Mouse (Mus musculus): Measurements from ENCODE around the gene Creg2. TPM values are rescaled to one million over a fixed set of nuclear protein-coding genes. Genes with fewer than 3 reads are reported as not detected.

Gene Creg2
- total and polyA plus RNA-seq, 2 experiments from 2014 or later, result 15.7 to 17.6 TPM

DNA sequence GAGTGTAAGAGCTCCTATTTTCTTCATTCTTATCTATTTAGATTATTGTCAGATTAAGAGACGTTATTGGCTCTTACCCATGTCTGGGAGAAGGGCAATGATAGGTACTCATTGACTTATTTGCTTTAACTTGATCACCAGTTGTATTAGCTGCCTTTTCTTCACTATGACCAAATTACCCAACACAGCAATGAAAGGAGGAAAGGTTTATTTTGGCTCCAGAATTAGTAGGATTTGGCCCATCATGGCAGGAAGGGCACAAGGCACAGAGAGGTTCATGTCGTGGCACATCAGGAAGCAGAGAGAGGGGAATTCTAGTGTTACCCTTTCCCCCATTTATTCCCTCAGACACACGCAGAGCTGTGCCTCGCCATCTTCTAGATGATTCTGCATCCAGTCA, 1.8 kb upstream of the Creg2 start:
- Histone ChIP-seq H3K9ac (replicated peaks; ENCODE audit: low read length) (no peak overlapping the region), H3K27me3 (ENCODE audit: insufficient read depth, low read length) (no peaks in the 10 kb centered on the region), H3K4me3 (ENCODE audit: low read length) (no peak overlapping the region), H3K36me3 (ENCODE audit: insufficient read depth, low read length) (no peaks in the 10 kb centered on the region), H3K9me3 (ENCODE audit: low read length) (no peaks in the 10 kb centered on the region), H3K4me2 (ENCODE audit: low read depth, low read length) (no peak overlapping the region), H3K4me1 (ENCODE audit: insufficient read depth, low read length) (peaks cover 3% of the 10 kb centered on the region; the same call in 1 of the 2 replicates), H3K27ac (no peak overlapping the region)
- no peak for TF ChIP-seq CTCF (IDR thresholded peaks at IDR 0.05; ENCODE audit: low read depth)
- WGBS, result 84% methylated on average over 4 of the region's 4 CpGs
- DNase-seq (ENCODE audit: low spot score), result no peak
- ATAC-seq, result no peak

DNA sequence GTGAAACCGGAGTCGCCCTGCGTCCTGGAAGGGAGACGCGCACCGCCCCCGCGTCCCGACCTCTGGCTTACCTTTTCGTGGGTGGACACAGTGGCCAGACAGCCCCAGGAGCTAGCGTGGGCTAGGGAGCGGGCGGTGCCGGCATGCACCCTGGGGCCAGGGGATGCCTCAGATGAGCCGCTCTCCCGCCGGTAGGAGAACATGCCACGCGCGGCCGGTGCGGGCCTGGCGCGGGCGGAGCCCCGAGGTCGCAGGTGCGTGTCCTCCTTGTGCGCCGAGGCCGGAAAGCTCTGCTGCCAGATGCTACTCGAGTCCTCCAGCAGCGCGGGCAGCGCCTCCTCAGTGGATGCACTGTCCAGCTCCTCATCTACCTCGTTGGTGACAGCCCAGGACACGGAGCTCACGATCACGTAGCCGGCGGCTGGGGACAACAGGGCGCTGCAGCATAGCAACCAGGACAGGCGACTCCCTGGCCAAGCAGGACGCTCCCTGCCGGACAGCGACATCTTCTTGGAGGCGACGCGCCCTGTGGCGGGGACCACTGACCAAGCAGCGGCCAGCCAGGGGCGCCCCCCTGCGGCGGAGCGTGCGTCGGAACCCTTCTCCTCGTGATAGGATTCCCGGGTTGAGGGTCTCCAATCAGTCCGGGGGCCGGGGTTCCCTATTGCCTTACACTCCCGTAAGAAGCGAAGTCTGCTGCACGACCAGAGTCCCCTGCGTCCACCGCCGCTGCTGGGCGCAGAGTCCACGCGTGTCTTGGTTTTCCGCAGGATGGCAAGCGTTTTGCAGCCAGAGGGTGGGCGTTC, 636 bp downstream of the Creg2 start:
- peak overlapping the region; percentile 62 for H3K9ac ChIP-seq (replicated peaks; ENCODE audit: low read length)
- no peaks in the 10 kb centered on the region for H3K27me3 ChIP-seq (ENCODE audit: insufficient read depth, low read length)
- DNase-seq (ENCODE audit: low spot score), result peak; percentile 86
- under 1% methylated on average over 73 of the region's 73 CpGs for WGBS
- peak overlapping the region; percentile 79 for H3K27ac ChIP-seq
- ATAC-seq, result peak; percentile 80
- H3K4me2 ChIP-seq (ENCODE audit: low read depth, low read length), result peak overlapping the region; percentile 98
- peak overlapping the region; percentile 67 for H3K4me3 ChIP-seq (ENCODE audit: low read length)
- no peaks in the 10 kb centered on the region for H3K9me3 ChIP-seq (ENCODE audit: low read length)
- no peaks in the 10 kb centered on the region for H3K36me3 ChIP-seq (ENCODE audit: insufficient read depth, low read length)
- H3K4me1 ChIP-seq (ENCODE audit: insufficient read depth, low read length), result peaks cover 8% of the 10 kb centered on the region
- TF ChIP-seq CTCF (IDR thresholded peaks at IDR 0.05; ENCODE audit: low read depth), result peak; percentile 78

DNA sequence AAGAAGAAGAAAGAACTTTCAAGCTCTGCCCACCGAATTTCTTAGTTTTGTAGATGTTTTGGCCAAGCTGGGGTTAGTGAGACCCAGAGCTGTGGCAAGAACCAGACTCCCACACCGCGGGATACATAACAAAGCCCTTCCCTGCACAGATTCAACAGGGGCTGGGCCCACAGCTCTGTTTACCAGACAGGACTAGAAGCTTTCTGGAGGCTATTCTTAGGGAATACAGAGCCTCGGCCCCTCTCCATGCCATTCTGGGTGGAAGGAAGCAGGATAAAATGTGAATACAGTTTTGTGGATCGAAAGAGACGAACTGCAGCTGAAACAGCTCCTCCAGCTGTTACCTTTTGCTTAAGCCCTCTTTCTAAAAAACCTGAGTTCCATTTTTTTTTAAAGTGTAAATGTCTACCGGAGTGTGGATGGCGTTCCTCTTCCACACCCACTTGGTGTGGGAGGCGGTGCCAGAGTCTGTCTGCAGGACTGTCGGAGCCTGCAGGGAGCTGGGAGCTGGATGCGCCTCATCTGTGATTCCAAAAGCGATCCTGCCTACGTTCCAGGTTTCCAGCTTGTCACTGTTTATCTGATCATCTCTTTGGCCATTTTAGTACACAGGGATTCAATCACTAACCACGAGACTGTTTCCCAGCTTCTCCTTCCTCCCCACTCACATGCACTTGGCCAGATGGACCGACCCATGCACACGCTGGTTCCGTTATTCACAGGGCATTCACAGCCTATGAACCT, 1.4 kb downstream of the Creg2 start:
- no peak for TF ChIP-seq CTCF (IDR thresholded peaks at IDR 0.05; ENCODE audit: low read depth)
- H3K27ac ChIP-seq, result peak overlapping the region; percentile 79
- no peaks in the 10 kb centered on the region for H3K27me3 ChIP-seq (ENCODE audit: insufficient read depth, low read length)
- DNase-seq (ENCODE audit: low spot score) (peak; percentile 52), ATAC-seq (peak; percentile 41)
- H3K9me3 ChIP-seq (ENCODE audit: low read length), result no peaks in the 10 kb centered on the region
- 14% methylated on average over 17 of the region's 17 CpGs for WGBS
- peak overlapping the region; percentile 62 for H3K9ac ChIP-seq (replicated peaks; ENCODE audit: low read length)
- H3K36me3 ChIP-seq (ENCODE audit: insufficient read depth, low read length), result no peaks in the 10 kb centered on the region
- peaks cover 8% of the 10 kb centered on the region for H3K4me1 ChIP-seq (ENCODE audit: insufficient read depth, low read length)
- H3K4me3 ChIP-seq (ENCODE audit: low read length), result peak overlapping the region; percentile 67
- H3K4me2 ChIP-seq (ENCODE audit: low read depth, low read length), result peak overlapping the region; percentile 98

DNA sequence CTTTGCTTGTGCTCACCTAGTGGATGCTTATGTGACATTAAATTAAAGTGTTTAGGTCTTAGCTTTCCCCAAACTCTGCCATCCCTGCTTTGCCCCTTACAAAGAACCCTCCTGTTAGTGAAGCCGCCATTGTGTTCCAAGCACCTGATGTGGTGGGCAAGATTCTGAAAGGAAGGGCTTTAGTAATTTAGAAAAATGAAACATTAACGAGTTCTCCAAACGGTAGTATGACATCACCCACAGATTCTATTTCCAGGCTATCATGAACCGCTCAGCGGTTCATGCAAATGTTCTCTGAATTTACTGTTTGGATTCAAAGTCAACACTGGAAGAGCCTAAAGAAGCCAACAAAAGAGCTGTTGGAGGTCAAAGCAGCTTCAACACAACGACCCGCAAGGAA, 2.7 kb downstream of the Creg2 start:
- H3K27ac ChIP-seq, result no peak overlapping the region
- DNase-seq (ENCODE audit: low spot score) (no peak), ATAC-seq (no peak)
- no peaks in the 10 kb centered on the region for H3K36me3 ChIP-seq (ENCODE audit: insufficient read depth, low read length)
- H3K27me3 ChIP-seq (ENCODE audit: insufficient read depth, low read length), result no peaks in the 10 kb centered on the region
- no peak overlapping the region for H3K4me3 ChIP-seq (ENCODE audit: low read length)
- no peak overlapping the region for H3K9ac ChIP-seq (replicated peaks; ENCODE audit: low read length)
- no peaks in the 10 kb centered on the region for H3K9me3 ChIP-seq (ENCODE audit: low read length)
- TF ChIP-seq CTCF (IDR thresholded peaks at IDR 0.05; ENCODE audit: low read depth), result no peak
- peak overlapping the region; percentile 98; the same call in 1 of the 2 replicates for H3K4me2 ChIP-seq (ENCODE audit: low read depth, low read length)
- 73% methylated on average over 7 of the region's 7 CpGs for WGBS
- peaks cover 8% of the 10 kb centered on the region for H3K4me1 ChIP-seq (ENCODE audit: insufficient read depth, low read length)

DNA sequence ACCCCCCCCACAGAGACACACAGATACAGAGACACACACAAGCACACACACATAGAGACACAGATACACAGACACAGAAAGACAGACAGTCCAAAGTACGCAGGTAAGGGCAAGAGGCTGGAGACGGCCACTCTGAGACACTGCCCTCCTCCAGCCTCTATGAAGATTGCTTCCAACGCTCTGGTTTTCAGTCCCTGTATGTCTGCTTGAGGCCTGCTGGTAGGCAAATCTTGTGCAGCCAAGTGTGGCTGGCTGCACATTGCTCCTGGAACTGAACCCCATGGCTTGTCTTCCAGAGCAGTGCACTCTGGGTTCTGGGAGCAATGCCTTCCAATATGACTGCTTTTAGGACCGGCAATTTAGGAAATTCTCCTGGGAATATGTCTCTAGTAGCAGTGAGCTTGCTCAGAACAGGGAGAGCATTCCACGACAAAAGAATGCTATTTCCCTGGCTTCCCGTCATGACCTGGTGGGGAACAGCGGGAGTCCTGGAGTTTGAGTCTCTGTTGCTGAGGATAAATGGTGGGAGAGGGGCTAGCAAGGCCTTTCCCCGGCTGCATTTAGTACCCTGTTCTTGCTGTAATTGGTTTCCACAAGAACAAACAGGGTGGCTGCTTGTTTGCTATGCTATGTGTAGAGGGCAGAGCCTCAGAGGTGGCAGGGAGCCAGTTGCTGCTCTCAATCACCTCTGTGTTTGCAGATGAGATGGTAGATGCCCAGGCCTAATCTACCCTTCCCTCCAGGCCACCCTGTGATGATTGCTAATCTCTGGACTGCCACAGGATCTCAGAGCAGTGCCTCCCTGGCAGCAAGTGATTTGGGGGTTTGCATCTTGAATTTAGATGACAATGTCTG, 5.1 kb downstream of the Creg2 start:
- H3K4me2 ChIP-seq (ENCODE audit: low read depth, low read length), result no peak overlapping the region

DNA sequence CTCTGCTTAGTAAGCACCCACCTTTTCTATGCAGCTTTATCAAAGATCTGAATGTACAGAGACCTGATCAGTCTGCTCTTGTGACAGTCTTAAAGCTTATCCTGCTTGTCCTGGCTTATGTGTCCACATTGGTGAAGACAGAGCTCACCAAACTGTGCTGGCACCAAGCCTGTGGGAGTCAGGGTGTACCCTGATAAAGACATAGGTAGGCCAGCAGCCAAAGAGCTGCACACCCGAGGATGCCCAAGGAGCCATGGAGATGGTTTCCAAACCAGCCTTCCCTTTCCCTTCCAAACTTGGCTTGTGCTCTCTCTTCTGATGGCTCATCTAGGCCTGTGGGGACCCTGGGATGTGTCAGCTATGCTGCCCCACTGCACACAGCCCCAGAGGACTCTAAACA, 6.9 kb downstream of the Creg2 start:
- Histone ChIP-seq H3K4me2 (ENCODE audit: low read depth, low read length) (no peak overlapping the region), H3K9ac (replicated peaks; ENCODE audit: low read length) (no peak overlapping the region), H3K27me3 (ENCODE audit: insufficient read depth, low read length) (no peaks in the 10 kb centered on the region), H3K36me3 (ENCODE audit: insufficient read depth, low read length) (no peaks in the 10 kb centered on the region), H3K4me3 (ENCODE audit: low read length) (no peak overlapping the region), H3K4me1 (ENCODE audit: insufficient read depth, low read length) (peaks cover 5% of the 10 kb centered on the region), H3K9me3 (ENCODE audit: low read length) (peaks cover 3% of the 10 kb centered on the region; the same call in 1 of the 2 replicates), H3K27ac (no peak overlapping the region)
- 62% methylated on average over 1 of the region's 1 CpGs for WGBS
- no peak for DNase-seq (ENCODE audit: low spot score)
- TF ChIP-seq CTCF (IDR thresholded peaks at IDR 0.05; ENCODE audit: low read depth), result no peak
- ATAC-seq, result no peak

More for the DNA sequence above, 5.1 kb downstream of the Creg2 start:
- Histone ChIP-seq H3K4me3 (ENCODE audit: low read length) (no peak overlapping the region), H3K27ac (peak overlapping the region; percentile 64; the same call in 1 of the 2 replicates), H3K36me3 (ENCODE audit: insufficient read depth, low read length) (no peaks in the 10 kb centered on the region), H3K27me3 (ENCODE audit: insufficient read depth, low read length) (no peaks in the 10 kb centered on the region), H3K4me1 (ENCODE audit: insufficient read depth, low read length) (peaks cover 8% of the 10 kb centered on the region), H3K9me3 (ENCODE audit: low read length) (peaks cover 3% of the 10 kb centered on the region; the same call in 1 of the 2 replicates), H3K9ac (replicated peaks; ENCODE audit: low read length) (no peak overlapping the region)
- no peak for TF ChIP-seq CTCF (IDR thresholded peaks at IDR 0.05; ENCODE audit: low read depth)
- ATAC-seq (peak; percentile 38), DNase-seq (ENCODE audit: low spot score) (peak; percentile 72)
- 30% methylated on average over 8 of the region's 8 CpGs for WGBS
